Mouse (Mus musculus) erythroblast, adult 5-6 weeks (primary cell): ENCODE data around the gene Rrnad1. TPM values are rescaled to one million over a fixed set of nuclear protein-coding genes. Genes with fewer than 3 reads are reported as not detected.
"Not testable (repeated sequence)": the region's sequence is repeated elsewhere in the genome, so short reads cannot be mapped to it uniquely, and the experiment has no call there.

Source experiments
- ATAC-seq: replicated peaks from 2 replicates; pipeline ENCODE4 v1.8.0; 2016; ENCODE audit warnings: moderate number of reproducible peaks, mild to moderate bottlenecking, moderate TSS enrichment, inconsistent platforms; ENCODE audit not compliant: poor library complexity, low FRiP score, severe bottlenecking
- total RNA-seq, 2 experiments: library from RNA; stranded (forward) in 1 of 2; stranded (reverse) in 1 of 2; fragments of 150-400 nt in 1 of 2; fragments of 200-764, 138-1000 nt in 1 of 2; gene quantifications; 2 replicates each; pipeline versions ENCODE4 v1.2.3 to v1.2.4; 2015 to 2017; ENCODE audit warnings: low replicate concordance in 2 of 2

Gene Rrnad1
- total RNA-seq, 2 experiments from 2014 or later = 0.58 to 3.2 TPM

DNA sequence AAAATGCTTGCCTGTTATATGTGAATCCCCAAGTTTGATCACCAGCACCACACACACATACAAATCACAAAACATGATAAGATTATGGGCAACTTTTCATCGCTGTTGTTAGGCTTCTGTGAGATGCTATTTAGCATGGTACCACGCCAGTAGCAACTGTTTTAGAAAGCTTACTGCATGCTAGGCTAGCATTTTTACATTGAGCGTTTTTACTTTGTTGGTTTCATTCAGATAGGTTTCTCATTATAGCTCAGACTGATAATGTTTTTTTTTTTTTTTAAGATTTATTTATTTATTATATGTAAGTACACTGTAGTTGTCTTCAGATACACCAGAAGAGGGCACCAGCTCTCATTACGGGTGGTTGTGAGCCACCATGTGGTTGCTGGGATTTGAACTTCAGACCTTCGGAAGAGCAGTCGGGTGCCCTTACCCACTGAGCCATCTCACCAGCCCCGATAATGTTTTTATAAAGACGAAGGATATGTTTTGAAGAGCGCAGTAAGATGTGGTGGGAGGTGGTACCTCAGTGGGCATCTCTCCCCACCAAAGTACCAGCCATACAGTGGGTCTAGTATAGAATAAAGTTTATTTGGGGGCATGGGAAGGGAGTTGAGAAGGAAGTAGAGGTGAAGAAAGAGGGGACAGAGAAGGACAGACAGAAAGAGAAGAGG lies 10.1 kb downstream of the Rrnad1 start:
- no peak for ATAC-seq

DNA sequence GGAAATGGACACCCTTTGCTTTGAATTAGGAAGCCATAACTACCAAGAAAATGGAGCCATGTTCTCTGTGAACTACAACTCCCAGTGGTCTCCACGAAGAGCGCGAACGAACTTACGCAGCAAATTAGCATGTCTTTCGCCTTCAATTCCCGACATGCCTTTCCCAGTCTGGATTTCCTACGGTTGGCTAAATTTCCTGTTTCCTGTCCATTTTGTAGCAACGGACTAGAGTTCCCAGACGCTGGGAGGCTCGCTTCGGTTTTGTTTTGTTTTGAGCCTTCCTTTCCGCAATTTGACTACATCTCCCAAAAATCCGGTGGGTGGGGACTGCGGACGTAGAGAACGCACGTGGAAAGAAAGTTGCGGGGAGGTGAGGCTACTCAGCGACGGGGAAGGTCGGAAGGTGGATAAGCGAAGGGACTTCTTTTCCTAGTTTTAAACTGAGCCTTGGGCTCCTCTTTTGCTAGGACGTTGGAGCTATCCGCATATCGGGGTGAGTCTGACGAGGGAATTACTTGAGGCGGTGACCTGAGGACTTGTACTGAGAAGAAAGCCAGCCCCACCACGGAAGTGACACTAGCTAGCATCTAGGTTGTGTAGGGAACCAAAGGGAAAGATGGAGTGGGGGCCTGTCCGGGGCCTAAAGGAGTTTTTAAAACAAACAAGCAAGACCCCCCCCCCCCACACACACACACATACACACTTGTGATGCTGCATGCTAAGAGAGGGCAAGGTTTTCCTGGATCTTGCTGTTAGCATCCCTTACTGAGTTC lies 11.0 kb downstream of the Rrnad1 start, which contains the start of gene Mrpl24:
Gene Mrpl24 (plus strand): TSS at position 171 of the 773 bp plus-strand sequence.
- peak; percentile 89 for ATAC-seq

DNA sequence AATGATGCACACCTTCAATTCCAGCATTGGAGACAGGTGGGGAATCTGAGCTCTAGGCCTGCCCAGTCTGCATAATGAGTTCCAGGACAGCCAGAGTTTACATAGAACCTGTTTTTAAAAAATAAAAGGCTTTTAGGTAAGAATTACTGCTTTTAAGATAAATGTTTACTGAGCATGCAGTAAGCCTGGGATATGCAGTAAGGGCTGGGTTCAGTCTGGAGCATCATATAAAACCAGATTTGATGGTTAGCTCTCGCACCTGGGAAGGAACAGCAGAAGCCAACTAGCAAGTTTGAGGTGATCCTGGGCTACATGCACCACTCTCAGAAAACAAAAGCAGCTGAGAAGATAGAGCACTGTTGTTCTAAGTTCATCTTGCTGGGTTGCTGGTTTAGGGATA lies 12.0 kb downstream of the Rrnad1 start:
- no peak for ATAC-seq

DNA sequence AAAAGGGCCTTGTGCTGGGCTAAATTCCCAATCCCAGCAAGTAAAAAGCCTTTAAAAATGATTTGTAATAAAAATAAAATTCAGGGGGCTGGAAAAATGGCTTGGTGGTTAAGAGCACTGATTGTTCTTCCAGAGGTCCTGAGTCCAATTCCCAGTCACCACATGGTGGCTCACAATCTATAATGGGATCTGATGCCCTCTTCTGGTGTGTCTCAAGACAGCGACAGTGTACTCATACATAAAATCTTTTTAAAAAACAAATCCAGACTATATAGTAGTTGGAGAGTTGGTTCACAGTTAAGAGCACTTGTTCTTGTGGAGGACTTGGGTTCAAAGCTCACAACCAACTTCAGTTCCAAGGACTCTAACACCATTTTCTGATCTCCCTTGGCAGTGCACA lies 13.5 kb downstream of the Rrnad1 start:
- ATAC-seq = no peak

DNA sequence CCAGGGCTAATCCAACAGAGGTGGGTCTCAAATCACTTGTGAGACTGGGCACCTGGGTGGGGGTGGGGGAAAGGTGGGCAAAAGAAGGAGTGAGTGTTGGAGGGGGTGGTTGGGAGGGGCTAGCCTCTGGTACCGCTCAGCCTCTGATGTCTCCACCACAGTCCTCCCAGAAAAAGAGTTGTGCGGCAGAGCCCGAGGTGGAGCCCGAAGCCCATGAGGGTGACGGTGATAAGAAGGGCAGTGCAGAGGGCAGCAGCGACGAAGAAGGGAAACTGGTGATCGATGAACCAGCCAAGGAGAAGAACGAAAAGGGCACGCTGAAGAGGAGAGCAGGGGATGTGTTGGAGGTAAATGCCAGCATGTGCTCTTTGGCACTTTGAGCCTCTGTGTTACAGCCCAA lies 16.6 kb downstream of the Rrnad1 start:
- ATAC-seq = no peak; the same call in 1 of the 2 replicates

DNA sequence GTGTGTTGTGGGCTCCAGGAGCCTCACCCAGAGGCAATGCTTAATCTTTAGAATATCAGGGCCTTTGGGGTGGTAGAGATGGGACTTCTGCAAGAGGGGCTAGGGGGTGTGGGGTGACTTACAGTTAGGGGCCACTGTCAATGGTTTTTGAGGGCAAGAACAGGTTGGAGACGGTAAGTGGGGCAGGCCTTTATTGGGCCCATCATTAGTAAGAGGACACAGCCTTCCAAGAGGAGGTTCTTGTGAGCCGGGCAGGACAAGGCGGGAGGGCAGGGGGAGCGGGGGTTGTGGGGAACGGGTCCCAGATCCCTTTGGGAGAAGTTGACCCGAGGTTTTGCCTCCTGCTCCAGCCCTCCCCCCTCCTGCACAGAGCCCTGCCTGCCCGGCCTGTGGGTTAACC lies 17.0 kb downstream of the Rrnad1 start:
- ATAC-seq = no peak

DNA sequence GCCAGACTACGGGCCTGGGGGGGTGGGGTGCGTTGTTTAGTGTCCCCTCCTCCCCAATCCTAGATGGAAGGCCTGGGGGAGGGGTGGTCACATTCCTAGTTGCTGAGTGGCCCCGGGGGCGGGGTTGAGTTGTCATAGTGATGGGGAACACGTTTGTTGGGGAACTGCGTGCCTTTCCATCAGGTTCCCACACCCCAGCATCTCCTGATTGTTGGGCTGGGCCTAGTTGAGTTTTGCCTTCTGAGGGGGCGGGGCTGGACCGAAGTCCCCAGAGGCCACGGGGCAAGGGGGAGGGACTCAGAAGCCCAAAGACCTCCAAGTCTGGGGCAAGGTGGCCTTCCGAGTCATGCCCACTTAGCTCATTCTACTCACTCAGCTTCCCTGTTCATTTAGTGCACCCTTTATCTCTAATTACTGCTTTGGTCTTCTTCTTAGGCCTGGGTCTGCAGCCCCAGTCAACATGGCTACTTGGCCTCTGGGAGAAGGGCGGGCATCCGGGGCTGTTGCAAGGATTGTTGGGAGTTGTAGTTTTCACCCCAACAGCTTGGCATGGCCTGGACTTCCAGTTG lies 19.9 kb downstream of the Rrnad1 start:
- 0 out of 2 replicates have a peak, but pooled peaks have one; percentile 41 for ATAC-seq

DNA sequence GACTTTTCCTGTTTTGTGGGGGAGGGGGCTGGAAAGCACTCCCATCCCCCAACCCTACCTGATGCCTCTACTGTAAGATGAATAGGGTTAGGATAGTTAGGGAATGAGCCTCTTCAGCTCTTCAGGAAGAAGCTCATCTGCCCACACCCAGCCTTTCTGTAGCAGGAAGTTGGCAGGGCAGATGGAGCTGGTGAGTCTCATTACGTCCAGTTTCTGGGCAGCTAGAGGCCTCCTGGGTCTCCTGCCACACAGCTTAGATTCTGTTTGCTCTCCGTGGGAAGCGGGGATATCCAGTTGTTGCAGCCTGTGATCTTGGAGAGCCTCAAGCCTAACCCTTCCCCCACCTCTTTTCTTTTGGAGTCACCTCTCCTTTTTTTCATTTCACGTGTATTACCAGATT lies 20.6 kb downstream of the Rrnad1 start:
- no peak for ATAC-seq

DNA sequence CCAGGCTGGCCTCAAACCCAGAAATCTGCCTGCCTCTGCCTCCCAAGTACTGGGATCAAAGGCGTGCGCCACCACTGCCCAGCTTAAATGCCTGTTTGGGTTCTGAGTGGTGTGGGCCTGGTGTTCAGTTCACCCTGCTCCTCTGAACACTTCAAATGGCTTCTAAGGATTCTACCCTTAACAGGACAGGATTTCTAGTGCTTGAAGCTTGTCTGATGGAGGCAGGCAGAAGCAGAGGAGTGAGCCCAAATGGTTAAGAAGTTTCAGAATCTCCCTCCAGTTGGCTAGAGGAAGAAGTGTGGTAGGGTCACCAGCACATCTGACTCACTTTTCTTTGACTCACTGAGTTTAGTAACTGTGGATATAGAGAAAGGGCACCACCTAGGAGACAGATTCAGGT lies 21.1 kb downstream of the Rrnad1 start:
- ATAC-seq = no peak

DNA sequence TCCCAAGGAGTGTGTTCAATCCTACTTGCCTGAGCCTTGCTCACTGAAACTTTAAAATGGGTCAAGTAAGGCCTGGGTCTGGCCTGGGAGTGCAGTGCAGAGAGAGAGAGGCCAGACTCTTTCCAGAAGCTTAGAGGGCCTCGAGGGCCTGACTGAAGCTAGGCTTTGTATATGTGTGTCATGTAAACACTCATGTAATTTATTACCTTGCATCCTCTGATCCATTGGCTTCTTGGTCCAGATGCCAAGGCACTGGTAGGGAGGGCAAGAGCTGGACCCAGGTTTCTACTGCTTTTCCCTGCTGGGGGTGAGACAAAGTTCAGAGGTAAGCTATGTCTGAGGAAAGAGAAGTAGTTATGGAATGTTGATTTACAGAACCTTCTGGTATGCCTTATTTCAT lies 22.6 kb downstream of the Rrnad1 start:
- 0 out of 2 replicates have a peak, but pooled peaks have one; percentile 5 for ATAC-seq

DNA sequence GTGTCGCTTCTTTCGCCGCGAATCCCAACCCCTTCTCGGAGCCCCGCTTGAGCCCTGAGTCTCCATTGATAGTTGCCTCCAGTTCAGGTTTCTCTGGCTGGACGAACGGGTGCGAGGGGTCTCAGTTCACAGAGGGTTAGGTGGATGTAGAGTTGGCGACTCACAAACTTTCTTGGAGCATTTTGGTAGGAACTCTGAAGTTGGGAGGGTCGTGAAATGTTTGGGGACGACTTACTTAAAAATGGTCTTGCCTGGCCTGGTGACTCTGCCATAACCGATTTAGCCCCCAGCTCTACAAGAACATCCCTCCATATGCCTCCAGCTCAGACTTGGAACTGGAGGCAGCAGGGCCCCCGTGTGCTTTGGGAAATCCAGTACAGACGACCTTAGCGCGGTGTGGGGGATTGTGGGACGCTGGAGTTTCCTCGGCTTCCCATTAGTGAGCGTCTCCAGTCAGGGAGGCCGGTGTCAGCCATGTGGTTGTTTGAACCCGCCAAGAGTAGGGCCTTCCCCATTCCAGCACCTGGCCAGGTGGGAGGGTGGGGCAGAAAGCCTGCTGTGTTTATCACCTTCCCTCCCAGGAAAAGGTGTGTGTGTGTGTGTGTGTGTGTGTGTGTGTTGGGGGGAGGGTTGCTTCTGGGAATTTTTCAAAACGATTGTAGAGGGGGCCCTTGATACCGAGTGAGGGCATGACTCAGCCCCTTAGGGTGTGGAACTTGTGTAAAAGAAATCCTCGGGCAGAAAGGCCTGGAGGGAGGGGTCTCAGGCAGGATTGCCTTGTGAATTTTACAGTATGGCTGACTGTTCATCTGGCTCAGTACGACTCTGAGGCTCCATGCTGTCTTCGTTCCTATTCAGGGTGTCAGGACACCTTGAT lies 23.3 kb downstream of the Rrnad1 start:
- ATAC-seq = peak; percentile 35

DNA sequence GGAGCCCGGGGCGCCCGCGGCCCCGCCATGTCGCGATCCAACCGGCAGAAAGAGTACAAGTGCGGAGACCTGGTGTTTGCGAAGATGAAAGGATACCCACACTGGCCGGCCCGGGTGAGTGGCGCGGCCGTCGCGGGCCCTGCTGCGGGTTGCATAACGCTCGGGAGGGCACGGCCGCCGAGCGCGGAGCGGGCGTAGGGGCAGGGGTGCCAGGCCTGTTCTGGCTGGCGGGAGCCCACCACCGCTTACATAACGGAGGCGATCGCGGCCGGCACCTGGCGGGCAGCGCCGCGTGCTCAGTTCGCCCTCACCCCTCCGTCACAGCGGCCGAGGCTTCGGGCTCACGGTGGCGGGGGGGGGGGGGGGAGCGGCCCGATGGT lies 23.9 kb downstream of the Rrnad1 start:
- no peak for ATAC-seq

DNA sequence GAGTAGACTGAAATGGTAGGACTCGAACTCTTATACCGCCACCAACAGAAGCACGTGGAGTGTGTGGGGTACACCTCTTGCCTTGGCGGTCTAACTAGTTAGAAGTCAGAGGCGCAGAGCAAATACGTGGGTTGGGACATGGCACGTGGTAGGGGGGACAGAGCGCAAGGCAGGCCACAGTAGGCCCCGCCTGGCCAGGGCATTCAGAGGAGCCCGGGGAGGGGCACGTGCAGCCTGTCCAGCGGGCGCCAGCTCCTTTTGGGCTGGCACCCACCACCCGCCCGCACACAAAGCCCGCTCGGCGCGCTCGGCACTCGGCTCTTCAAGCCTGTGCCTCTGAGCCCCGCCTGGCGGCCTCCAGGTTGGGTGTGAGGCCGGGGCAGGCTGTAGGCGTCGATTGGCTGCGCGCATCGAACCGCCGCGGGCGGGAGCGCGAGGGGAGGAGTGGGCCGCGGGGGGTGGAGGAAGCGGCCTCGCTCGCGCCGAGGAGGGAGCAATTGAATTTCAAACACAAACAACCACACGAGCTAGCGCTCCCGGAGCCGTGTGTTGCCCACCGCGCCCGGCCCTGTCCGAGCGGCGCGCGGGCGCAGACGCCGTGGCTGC lies 24.5 kb downstream of the Rrnad1 start, which contains the start of gene Hdgf:
Gene Hdgf (plus strand): TSS at position 442 of the 606 bp plus-strand sequence.
- ATAC-seq = peak; percentile 85

DNA sequence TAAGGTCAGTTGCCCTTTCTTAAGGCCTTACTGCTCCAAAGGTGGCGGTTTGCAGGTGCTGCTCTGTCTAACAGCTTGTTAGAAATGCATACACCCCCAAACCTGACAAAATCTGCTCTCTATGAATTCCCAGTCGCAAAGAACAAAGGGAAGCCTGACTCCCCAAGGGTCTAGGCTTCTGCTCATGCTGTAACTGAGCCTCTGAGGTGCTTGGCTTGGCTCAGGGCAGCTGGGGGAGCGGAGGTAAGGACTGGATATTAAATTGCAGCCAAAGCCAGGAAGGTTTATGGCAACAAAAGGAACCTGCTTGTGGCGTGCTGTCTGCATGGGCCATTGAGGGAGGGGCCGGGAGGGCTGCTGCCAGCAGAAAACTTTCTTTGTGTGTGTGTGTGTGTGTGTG lies 26.7 kb downstream of the Rrnad1 start:
- ATAC-seq = no peak

DNA sequence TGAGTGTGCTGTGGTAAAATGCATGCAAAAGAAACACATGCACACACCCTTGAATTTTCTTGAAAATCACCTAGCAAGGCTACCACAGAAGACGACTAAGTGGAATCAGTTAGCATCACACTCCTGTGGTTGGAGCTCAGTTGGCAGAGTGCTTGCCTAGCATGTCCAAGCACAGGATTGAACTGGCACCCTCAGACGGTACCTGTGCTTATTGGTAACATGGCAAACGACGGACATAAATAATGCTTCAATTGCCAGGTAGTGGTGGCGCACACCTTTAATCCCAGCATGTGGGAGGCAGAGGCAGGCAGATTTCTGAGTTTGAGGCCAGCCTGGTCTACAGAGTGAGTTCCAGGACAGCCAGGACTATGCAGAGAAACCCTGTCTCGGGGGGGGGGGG lies 28.6 kb downstream of the Rrnad1 start:
- ATAC-seq = not testable (repeated sequence)

DNA sequence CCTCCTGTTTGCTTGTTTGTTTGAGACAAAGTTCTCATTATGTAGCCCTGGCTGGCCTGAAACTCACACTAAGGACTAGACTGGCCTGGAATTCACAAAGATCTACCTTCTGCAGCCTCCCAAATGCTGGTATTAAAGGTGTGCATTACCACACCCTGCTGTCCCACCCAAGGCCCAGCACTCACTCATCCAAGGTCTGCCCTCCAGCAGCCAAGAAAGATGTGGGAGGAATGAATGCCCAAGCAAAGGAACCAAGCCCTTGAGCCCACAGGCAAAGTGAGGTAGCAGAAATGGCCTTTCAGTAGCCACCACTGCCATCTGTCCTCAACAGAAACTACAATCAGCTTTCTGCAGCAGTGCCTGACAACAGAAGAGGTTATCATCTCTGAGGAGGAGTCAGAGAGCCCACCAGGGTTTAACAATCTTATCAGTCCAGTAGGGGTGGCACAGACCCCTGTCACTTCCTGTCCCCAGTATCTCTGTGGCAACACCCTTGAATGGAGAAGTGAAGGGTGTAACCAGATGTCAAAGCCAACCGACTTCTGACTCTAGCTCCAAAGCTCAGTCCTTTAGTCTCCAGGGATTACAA lies 29.4 kb downstream of the Rrnad1 start:
- peak; percentile 80 for ATAC-seq

DNA sequence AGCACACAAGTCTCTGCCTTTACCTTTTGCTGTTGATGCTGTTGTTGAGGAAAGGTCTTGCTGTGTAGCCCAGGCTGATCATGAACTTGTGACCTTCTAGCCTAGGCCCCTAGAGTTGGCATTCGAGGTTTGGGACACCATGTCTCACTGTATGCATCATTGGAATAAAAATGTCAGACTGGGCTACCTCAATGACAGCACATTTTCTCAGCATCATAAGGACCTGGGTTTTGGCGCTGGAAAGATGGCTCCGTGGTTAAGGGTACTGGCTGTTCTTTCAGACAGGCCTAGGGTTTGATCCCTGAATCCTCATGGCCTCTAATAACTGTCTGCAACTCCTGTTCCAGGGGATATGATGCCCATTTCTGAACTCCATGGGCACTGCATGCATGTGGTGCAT lies 30.7 kb downstream of the Rrnad1 start:
- ATAC-seq = no peak

DNA sequence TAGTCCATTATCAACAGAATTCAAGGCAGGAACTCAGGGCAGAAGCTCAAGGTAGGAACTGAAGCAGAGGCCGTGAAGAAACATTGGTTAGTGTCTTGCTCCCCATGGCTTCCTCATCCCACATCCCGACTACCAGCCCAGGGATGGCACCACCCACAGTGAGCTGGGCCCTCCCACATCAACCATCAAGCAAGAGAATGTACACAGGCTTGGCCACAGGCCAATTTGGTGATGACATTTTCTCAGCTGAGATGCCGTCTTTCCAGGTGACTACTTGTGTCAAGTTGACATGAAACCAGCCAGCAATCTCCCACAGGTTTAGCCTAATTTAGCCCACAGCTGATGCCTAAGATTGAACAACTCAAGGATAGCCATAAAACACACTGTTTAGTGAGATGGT lies 31.3 kb downstream of the Rrnad1 start:
- no peak for ATAC-seq

DNA sequence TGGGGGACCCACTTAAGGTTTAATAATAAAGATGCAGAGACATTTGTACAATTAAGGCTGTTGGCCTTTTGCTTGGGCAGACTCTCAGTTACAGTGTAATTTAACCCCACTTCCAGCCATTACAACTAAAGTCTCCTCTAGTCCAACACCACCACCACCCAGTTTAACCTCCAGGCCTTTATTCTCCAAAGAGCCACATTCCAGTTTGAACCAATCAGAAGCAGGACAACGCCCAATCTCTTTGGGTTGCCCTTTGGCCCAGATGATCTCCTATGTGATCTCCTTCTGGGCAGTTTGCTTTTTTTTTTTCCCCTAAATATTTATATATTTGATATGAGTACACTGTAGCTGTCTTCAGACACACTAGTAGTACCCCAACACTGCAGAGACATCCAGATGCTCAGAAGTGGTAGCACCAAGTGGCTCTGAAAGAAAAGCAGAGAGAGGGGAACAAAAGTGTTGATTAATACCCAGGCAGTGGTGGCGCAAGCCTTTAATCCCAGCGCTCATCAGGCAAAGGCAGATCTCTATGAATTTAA lies 37.1 kb downstream of the Rrnad1 start:
- peak; percentile 64 for ATAC-seq
